Mouse (Mus musculus): Measurements from ENCODE around the gene Bglap.
"Not testable (repeated sequence)": the region's sequence is repeated elsewhere in the genome, so short reads cannot be mapped to it uniquely, and the experiment has no call there.

GRCm38 (mm10) chr3:88428639-88429038, 44.4 kb upstream of the Bglap start:
- not testable (repeated sequence) for TF ChIP-seq CTCF (IDR thresholded peaks at IDR 0.05; ENCODE audit: borderline replicate concordance, extremely low read depth, insufficient read depth, insufficient read length); POLR2A (IDR thresholded peaks at IDR 0.05; ENCODE audit: borderline replicate concordance, extremely low read depth, insufficient read depth, insufficient read length, poor library complexity, severe bottlenecking)

All from brain, embryonic 14.5 days (tissue).